In the genomic region with DNA sequence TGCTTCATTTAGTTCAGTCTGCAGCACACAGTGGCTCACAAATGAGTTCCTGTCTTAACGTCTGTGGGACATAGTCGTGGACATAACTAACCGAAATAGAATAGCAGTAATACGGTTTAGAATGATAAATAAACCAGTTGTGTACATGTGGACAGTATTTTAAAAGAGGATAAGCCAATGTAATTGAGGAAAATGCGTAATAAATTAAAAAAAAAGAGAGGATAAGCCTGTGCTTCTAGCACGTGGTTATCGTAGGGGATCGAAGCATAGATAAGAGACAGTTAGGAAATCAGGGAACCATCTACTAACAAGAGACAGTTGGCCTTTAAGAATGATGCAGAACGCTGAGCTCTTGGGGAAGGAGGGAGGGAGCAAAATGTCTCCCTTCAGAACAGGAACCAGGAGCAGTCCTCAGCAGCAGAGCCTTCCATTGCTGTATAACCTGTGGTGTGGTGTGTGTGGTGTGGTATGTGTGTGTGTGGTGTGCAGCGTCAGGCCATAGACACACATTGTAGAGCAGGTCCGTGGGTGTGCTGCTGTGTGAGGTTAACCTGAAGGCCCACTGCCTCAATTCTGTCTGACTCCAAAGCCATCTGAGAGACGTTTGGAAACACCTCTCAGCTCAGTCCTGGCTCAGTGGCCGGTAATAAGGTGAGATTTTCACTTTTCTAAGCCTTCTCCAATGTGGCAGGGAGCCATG, we compare ENCODE assay signal across 8 mouse cellular contexts. TPM values are rescaled to one million over a fixed set of nuclear protein-coding genes. Genes with fewer than 3 reads are reported as not detected.
DNase-seq lines count a peak whose midpoint lies in the region; ATAC-seq and TF ChIP-seq lines count a peak whose summit lies in the region.
"Had no signal": no experiment of that assay in that cellular context is flagged by ENCODE, and none has a peak within 500 bp of the region (broad histone marks: within the 10 kb centered on the region; RNA-seq: fewer than 3 reads in every experiment).

No protein-coding gene starts in this region.

- no peak for TF ChIP-seq EP300 in liver, postnatal 0 days (IDR thresholded peaks at IDR 0.05; ENCODE audit: low read depth)

- no peaks in the 10 kb centered on the region for H3K9me3 ChIP-seq in liver, postnatal 0 days (ENCODE audit: low read length)

- peak overlapping the region; percentile 58 for H3K4me2 ChIP-seq in liver, postnatal 0 days (ENCODE audit: low read depth, low read length)

- no peak for TF ChIP-seq POLR2A in thymus, adult 2 months (IDR thresholded peaks at IDR 0.05; ENCODE audit: control insufficient read depth, extremely low read depth, insufficient read depth, low read length, poor library complexity)

- no peaks in the 10 kb centered on the region for H3K36me3 ChIP-seq in thymus, adult 2 months (ENCODE audit: control insufficient read depth, insufficient read depth, low read length)
- H3K36me3 ChIP-seq in liver, postnatal 0 days (replicated peaks; ENCODE audit: insufficient read depth, low read length) = peaks cover 4% of the 10 kb centered on the region; the same call in 1 of the 2 replicates

- WGBS in thymus, adult 2 months = 14% methylated on average over 13 of the region's 13 CpGs
- 30% methylated on average over 13 of the region's 13 CpGs for WGBS in liver, postnatal 0 days (ENCODE audit: insufficient replicate concordance)

- no peak for TF ChIP-seq CTCF in thymus, adult 2 months (IDR thresholded peaks at IDR 0.05; ENCODE audit: borderline replicate concordance, control insufficient read depth, extremely low read depth, insufficient read depth, low read length, poor library complexity)
- TF ChIP-seq CTCF in liver, postnatal 0 days (IDR thresholded peaks at IDR 0.05; ENCODE audit: low read depth) = no peak

- DNase-seq in thymus, adult 2 months = no peak
- no peak for DNase-seq in thymus, postnatal 0 days (ENCODE audit: low spot score)
- no peak for DNase-seq in liver, postnatal 0 days
- DNase-seq in right cerebral cortex, postnatal 25 days = no peak
- DNase-seq in left cerebral cortex, adult 11 months (ENCODE audit: low spot score) = no peak

- peak; percentile 23 for ATAC-seq in granulocyte monocyte progenitor cell, adult 5-6 weeks (replicated peaks; ENCODE audit: poor library complexity, severe bottlenecking)
- ATAC-seq in liver, postnatal 0 days = peak; percentile 2; the same call in 1 of the 2 replicates
- no peak for ATAC-seq in frontal cortex, adult (ENCODE audit: low TSS enrichment)

- H3K9ac ChIP-seq in liver, postnatal 0 days (replicated peaks) = peak overlapping the region; percentile 34; the same call in 1 of the 2 replicates

- H3K27ac ChIP-seq in thymus, adult 2 months (ENCODE audit: control insufficient read depth, insufficient read depth, low read length) = peak overlapping the region; percentile 95
- H3K27ac ChIP-seq in liver, postnatal 0 days (ENCODE audit: low read depth) = peak overlapping the region; percentile 95

- H3K4me1 ChIP-seq in thymus, adult 2 months (replicated peaks; ENCODE audit: control insufficient read depth, insufficient read depth, low read length) = peaks cover 69% of the 10 kb centered on the region
- H3K4me1 ChIP-seq in liver, postnatal 0 days (ENCODE audit: insufficient read depth) = peaks cover 50% of the 10 kb centered on the region

- H3K27me3 ChIP-seq in thymus, adult 2 months (ENCODE audit: control insufficient read depth, insufficient read depth, low read length) = no peaks in the 10 kb centered on the region
- no peaks in the 10 kb centered on the region for H3K27me3 ChIP-seq in liver, postnatal 0 days (ENCODE audit: insufficient read depth, low read length)

- peak overlapping the region; percentile 21 for H3K4me3 ChIP-seq in thymus, adult 2 months (ENCODE audit: control insufficient read depth, insufficient read depth, low read length)
- H3K4me3 ChIP-seq in liver, postnatal 0 days (ENCODE audit: low read depth, low read length) = 0 out of 2 replicates have a peak overlapping the region, but pooled peaks have one; percentile 25
- H3K4me3 ChIP-seq: left cerebral cortex, adult 2 months had no signal

RNA-seq across cellular contexts. Expression of a gene that starts 31.9 kb away (rescaled TPM):
- polyA plus RNA-seq in thymus, adult 2 months (2012; rRNA removed) = 2.7 and 4.1 TPM in 2 replicates
- polyA plus RNA-seq in thymus, postnatal 0 days (2015; fragmentation: Nextera tagmentation; extraction: Ambion mirVana) = 3.0 and 4.0 TPM in 2 replicates
- not detected in 2 replicates for total RNA-seq in granulocyte monocyte progenitor cell, adult 5-6 weeks (2014; fragmentation: Nextera tagmentation)
- not detected in 2 replicates for total RNA-seq in granulocyte monocyte progenitor cell, adult 5-6 weeks (2017)
- polyA plus RNA-seq in liver, postnatal 0 days (2015; fragmentation: Nextera tagmentation; extraction: Ambion mirVana) = 0.25 and 0.49 TPM in 2 replicates

RNA-seq across cellular contexts. Expression of a gene that starts 48.4 kb away (rescaled TPM):
- 10.3 and 13.7 TPM in 2 replicates for polyA plus RNA-seq in thymus, adult 2 months (2012; rRNA removed)
- polyA plus RNA-seq in thymus, postnatal 0 days (2015; fragmentation: Nextera tagmentation; extraction: Ambion mirVana) = 13.9 and 15.5 TPM in 2 replicates
- total RNA-seq in granulocyte monocyte progenitor cell, adult 5-6 weeks (2014; fragmentation: Nextera tagmentation) = 19.7 and 25.8 TPM in 2 replicates
- 24.0 and 25.5 TPM in 2 replicates for total RNA-seq in granulocyte monocyte progenitor cell, adult 5-6 weeks (2017)
- 5.6 and 6.1 TPM in 2 replicates for polyA plus RNA-seq in liver, postnatal 0 days (2015; fragmentation: Nextera tagmentation; extraction: Ambion mirVana)
